Mouse (Mus musculus) thymus, postnatal 25 days (tissue): ENCODE data around the gene Gbf1.
"Not testable (repeated sequence)": the region's sequence is repeated elsewhere in the genome, so short reads cannot be mapped to it uniquely, and the experiment has no call there.

Experiments used
- DNase-seq: peaks from one replicate; pipeline ENCODE4 v3.0.0; 2022

Gbf1 gene

DNA sequence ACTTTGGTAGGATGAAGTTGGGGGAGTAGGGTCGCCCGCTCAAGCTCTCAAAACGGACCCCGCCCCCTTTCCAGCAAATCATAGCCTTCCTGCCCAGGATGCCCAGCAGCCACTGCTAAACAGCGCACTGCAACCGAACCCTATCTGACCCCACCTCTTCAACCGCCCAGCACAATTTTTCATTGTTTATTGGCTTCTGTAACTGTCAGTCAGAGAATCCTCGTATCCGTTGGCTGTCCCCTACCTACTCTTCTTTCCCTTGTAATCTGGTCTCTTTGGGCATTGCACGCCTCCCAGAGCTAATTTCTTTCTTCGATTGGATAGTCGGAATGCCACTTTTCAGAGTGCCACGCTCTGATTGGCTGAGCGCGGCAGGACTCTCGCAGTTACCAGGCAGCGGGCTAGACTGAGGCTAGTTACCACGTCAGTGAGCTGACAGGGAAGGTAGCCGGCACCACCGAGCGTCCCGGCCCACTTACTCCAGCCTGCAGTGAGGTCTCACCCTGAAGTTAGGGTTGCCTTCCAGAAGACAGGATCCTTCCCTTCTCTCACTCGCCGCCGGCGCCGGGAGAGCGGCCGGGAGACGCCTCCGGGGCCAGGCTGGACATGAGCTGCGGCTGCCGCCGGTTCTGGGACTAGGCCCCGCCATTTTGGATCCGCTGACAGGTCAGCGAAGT, at the start of gene Gbf1:
Gene Gbf1 (plus strand): TSS at position 383 of the 677 bp plus-strand sequence.
- DNase-seq, result peak; percentile 91

DNA sequence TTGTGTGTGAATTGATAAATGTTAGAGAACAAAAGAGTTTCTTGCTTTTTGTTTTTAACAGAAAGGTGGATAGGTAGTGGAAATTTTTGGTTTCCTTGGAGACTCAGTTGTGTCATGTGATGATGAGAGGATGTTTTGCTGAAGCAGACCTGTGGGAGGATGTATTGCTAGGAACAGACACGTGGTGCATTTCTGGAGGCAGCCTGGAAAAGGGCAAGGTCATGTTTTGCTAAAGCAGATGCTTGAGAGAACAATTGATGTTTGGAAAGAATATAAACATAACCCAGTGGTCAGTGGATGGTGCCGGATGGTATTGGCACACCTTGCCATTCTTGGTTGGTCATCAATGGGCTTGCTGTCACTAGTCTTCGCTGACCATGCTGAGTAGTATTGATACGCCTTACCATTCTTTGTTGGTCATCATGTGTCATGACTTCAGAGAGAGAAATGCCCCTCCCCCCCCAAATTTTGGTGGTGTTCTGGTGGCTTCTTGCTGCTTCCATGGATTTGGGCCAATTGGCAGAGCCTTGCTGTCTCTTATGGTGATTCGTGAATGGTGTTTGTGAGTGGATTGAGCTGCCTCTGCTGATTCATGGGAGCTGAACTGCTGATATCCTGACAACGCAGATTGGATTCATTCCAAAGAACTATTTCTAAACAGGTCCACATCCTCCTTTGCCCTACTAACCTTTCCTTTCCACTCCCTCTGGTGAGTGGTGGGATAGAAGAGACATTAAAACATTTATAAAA, 48.7 kb upstream of the Gbf1 start:
- no peak for DNase-seq

DNA sequence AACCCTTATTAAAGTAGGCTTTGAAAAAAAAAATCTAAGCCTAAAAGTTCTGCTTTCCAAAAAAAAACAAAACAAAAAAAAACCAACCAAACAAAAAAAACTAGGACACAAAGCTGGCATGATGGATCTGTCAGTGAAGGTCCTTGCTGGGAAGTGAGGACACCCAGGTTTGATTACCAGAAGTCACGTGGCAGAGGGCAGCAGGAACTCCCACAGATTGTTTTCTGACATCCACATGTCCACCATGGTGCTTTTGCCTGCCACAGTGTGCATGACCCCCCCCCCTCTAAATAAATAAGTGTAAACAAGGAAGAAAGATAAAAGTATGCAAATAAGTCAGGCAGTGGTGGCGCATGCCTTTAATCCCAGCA, 48.1 kb upstream of the Gbf1 start:
- no peak for DNase-seq

DNA sequence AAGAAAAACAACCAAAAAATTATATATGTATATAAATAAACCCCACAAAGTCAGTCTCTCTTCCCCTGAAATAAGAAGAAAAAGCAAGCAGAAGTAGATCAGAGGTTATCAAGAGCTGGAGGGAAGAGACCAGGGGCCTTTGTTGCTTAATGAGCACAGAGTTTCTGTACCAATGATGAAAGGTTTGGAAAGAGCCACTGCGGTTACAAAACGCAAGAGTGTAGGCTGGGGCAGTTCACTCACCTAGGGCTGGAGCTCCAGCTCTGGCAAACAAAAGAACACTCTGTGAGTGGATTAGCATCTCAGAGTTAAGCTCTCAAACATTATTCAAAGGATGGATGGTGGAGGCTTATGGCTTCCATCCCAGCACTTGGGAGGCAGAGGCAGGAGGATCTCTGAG, 42.1 kb upstream of the Gbf1 start:
- no peak for DNase-seq

DNA sequence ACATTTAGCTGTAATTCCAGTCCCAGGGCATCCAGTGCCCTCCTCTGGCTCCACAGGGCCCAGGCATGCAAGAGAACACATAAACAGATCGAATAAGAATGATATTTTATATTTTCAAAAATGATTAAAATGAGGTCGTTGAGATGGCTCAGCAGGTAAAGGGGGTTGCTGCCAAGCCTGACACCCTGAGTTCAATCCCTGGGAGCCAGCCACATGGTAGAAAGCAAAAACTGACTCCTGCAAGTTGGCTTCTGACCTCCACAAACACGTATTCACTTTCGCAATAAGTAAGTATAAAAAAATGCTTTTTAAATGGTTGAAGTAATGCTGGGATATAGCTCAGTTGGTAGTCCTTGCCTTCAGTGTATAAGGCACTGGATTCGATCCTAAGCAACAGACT, 41.5 kb upstream of the Gbf1 start:
- DNase-seq, result no peak

DNA sequence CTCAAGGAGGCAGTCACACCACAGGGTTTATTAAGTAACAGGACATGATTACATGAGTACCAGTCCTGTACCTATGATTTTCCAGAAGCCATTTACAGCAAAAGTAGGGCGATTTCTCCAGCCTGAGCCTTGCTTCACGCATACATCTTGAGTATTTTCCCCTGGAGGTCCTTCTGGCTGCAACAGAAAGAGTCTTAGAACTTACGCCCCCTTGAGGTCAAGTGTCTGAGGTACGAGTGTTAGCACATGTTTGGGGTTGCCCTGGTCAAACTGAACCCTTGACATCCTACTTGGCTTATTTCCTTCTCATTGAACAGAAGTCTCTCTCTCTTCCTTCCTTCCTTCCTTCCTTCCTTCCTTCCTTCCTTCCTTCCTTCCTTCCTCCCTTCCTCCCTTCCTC, 37.7 kb upstream of the Gbf1 start:
- no peak for DNase-seq

DNA sequence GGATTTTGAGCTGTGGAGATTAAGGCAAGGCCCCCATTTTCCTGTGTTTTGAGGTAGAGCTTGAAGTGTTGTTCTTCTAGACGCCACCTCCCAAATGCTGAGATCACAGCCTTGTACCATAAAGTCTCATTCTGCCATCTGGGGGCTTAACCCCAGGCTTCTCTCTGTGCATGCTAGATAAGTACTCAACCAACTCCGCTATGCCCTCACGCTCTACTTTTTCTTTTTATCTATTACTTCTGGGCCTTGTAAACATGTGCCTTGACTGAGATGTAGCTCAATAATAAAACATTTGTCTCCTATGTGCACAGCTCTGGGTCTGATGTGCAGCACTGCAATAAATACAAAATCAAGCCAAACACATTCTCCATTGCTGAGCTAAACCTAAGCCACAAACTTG, 32.9 kb upstream of the Gbf1 start:
- DNase-seq, result no peak

DNA sequence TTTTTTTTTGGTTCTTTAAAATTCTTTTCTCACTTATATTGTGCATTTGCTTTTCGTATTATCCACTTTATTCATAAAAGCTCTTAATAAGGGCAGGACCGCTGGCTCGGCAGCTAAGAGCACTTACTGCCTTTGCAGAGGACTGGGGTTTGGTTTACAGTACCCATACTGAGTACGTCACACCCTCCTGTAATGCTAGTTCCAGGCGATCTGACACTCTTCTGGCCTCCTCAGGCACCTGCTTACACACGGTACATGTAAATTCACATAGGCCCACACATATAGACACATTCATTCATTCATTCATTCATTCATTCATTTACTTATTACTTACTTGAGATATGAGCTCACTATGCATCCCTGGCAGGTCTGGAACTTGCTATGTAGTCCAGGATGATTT, 31.4 kb upstream of the Gbf1 start:
- no peak for DNase-seq

DNA sequence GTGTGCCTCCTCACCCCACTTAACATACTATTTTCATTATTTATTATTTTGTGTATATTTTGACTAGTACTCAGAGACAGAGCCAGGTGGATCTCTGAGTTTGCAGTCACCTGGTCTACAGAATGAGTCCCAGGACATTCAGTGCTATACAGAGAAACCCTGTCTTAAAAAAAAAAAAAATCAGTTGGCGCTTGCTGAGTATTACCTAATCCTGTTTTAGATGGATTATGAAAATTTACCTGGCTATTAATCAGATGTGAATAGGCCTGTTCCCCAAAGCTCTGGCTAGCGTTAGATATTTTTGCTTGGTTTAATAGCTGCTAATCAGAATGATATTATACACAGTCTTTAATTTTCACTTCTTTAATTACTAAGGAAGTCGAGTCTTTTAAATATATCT, 28.4 kb upstream of the Gbf1 start:
- DNase-seq, result no peak

DNA sequence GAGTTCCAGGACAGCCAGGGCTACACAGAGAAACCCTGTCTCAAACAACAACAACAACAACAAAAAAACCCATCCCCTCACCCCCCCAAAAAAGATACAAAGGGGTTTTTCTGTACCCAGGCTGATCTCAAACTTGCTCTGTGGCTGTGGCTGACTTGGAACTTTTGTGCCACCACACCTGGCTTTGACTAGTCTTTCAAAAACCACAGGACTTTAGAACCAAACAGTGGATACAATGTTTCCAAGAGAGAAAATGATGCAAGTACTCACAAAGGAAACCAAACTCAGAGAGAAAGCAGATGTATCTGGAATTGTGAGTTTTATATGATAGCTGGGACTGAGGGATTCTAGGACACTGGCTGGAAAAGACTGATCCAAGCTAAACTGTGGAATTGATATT, 27.7 kb upstream of the Gbf1 start:
- DNase-seq, result no peak

DNA sequence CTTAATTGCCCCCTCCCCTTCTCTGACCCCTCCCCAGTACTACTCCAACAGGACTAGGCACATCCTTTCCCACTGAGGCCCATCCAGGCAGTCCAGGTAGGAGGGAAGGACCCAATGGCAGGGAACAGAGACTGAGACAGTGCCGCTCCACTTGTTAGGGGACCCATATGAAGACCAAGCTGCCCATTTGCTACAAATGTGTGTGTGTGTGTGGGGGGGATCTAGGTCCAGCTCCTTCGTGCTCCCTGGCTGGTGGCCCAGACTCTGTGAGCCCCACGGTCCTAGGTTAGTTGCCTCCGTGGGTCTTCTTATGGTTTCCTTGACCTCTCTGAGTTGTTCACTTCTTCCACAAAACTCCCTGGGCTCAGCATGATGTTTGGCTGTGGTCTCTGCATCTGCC, 26.0 kb upstream of the Gbf1 start:
- no peak for DNase-seq

DNA sequence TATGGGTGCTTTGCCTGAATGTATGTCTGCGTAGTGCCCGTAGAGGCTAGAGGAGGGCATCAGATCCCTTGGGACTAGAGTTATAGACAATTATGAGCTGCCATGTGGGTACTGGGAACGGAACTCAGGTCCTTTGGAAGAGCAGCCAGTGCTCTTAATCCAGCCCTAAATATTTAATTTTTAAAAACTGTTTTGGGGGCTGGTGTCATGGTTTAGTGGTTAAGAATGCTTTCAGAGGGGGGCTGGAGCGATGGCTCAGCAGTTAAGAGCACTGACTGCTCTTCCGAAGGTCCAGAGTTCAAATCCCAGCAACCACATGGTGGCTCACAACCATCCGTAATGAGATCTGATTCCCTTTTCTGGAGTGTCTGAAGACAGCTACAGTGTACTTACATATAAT, 22.6 kb upstream of the Gbf1 start:
- DNase-seq, result not testable (repeated sequence)

DNA sequence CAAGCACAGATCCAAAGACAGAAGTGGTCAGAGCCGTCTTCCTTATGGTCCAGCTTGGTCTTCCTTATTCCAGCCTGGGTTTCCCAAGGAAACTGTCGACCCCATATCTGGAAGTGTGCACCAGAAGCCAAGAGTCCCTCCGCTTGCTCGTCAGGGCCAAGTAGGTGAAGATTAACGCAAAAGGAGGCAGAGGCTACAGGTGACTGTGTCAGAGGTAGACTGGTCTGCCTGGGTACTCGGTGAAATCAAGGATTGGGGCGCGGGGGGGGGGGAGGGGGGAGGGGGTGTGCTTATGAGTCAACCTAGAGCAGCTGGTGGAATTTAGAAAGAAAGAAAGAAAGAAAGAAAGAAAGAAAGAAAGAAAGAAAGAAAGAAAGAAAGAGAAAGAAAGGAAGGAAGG, 21.0 kb upstream of the Gbf1 start:
- DNase-seq, result no peak

DNA sequence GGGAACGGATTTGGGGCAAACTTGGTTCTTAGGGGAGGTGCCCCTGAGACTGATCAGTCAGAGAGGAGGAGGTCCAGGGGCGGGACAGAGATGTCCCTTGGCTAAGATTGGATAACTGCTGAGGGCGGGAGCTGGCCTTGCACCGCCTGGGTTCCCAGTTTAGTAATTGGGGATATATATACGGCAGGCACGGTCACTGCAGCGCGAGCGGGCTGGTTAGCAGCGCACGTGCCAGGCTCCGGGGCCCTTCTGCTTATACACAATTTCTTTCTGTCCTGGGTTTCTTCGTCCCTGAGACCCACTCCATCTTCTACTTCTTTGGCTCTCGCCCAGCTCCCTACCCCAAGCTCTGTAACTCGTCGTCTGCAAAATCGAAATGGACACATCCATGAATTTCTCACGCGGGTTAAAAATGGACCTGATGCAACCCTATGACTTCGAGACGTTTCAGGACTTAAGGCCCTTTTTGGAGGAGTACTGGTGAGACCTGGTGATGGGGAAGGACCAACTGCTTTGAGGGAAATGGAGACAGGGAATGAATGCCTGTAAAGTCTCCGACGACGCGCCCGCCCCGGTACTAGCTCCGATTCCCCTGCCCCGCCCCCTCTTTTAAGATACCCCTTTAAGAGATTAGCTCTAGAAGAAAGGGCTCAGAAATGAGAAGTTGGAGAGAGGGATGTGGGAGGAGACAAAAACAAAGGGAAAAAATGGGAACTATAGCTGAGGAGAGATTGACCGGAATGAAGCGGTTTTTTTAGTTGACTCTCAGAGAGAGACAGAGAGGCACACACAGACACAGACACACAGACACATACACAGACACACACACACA, 20.4 kb upstream of the Gbf1 start, which contains the start of gene Elovl3:
Gene Elovl3 (plus strand): TSS at position 204 of the 832 bp plus-strand sequence.
- no peak for DNase-seq

DNA sequence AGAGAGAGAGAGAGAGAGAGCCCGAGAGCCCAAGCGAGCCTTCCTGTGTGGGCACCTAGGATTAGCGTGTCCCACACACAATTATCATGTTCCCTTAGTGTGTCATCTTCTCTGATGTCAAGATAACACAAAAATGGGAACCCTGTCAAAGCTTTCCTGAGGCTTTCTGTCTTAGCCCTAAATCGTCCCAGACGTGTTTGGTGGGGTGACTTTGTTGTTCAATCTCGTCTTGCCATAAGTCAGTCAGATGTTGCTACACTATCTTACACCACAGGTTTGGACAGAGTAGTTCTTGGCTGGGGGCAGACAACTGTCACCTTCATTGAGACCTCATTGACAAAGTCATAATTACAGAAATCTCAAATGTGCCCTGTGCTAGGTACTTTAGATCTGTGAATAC, 19.7 kb upstream of the Gbf1 start:
- DNase-seq, result no peak

DNA sequence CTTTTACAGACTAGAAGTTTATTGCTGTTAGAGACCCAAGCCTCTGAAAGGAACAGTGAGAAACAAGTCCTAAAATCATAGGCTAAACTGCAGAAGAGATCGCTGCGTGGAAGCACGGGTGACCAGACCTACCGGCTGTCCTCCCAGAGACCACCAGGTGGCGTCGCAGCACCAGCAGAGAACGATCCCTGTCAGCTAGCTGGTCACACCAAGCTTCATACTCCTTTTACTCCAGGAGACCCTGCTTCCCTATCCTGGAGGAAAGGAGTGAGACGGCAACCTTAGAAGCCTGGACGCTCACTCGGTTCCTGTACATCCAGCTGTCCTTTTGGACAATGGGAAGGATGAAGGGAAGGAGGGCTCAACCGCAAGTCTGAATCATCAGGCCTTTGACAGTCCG, 17.0 kb upstream of the Gbf1 start:
- DNase-seq, result peak; percentile 87

DNA sequence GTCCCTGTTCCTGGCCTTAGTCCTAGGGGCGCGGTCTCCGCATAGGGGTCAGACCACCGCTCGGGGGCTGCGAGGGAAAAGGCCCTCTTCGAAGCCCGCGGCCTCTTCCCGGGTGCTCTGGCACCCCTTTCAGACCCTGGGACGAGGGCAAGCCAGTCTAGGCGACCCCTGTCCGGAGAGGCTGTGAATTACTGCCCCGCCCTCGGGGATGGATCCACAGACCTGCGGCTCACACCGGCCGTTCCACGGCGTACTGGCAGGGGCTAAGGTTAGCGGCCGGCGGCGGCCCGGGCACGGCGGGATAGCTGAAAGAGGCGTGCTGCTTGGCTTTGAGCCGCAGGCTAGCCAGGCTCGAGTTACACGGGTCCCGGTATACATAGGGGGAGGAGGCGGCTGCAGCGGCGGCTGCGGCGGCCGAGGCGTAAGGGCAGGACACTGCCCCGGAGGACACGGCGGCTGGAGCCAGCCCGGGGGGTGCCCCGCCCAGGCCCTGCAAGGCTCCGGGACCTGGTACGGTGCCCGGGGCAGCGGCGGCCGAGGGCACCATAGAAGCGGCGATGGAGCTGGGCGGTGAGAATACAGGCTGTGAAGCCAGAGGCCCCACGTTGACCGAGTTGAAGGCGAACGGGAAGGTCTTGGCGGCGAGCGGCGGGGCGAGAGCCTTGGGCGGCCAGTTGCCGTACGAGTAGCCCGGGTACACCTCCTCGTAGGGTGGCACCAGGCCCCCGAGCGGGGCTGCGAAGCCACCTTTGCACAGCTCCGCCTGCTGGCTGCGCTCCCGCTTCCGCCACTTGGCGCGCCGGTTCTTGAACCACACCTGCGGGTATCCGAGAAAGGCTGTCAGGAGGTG, 16.3 kb upstream of the Gbf1 start:
- DNase-seq, result peak; percentile 89

DNA sequence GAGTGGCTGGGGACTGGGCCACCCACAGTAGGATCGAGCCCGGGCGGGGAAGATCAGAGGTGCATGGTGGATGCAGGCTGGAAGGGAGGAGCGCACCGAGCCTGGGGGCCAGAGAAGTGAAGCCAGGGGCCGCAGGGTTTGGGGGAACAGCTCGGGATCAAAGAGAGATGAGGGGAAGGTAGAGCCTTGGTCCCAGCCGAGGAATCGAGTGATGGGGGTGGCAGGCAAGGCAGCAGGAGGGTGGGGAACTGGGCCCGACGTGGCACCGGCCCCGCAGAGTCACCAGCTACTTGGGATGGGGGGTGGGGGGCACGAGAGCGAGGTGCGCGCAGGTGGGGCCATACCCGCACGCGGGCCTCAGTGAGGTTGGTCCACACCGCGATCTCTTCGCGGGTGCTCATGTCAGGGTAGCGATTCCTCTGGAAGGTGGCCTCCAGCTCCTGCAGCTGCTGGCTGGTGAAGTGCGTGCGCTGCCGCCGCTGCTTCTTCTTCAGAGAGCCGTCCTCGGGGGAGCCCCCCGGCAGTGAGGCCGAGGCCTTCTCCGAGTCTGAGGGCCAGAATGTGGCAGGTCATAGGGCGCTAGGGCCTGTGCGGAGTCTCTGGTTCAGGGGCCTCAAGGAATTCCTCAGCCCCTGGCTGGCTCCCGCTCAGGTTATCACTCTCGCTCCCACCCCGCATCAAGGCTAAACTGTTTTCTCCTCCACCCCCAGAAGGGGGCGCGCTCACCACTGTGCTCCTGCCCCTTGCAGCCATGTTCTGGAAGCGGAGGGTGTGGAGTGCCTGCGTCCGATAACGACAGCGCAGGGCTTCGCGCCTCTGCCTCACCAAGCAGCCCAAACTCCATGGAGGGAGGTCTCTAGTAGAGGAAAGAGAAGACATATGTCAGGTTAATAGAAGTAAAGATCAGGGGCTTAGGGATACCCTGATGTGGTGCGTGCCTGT, 15.4 kb upstream of the Gbf1 start:
- peak; percentile 81 for DNase-seq

DNA sequence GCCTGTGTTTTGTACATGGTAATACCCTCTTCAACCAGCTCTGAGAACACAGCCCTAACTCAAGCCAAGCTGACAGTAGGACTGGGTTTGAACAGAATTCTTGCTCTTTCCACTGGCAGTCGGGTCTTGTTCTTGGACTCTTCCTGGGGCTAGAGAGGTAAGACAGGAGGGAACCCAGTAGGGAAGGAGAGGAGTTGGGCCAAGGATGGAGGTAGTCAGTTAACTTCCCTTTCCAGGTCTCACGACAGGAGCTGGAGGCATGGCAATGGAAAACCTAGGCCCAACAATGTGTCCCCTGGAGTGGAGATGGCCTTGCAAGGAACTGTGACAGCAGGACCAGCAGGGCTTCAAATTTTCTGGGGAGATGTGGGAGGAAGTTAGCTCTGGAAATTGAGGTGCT, 12.0 kb upstream of the Gbf1 start:
- no peak for DNase-seq

DNA sequence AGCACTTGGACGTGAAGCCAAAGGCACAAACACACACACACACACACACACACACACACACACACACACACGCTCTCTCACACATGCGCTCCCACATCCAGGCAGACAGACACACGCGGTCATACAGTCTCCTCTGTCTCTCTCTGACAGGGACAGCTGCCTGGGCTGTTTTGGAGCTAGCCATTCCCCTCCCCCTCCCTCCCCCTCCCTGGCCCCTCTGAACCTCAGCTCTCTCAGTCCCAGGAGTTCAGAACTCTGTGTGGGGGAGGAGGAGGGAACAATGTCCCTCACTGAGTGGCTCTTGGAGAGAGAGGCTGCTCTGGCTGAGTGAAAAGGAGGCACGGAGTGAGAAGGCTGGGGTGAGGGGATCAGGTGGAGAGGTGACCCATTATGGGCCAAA, 11.2 kb upstream of the Gbf1 start:
- DNase-seq, result no peak

DNA sequence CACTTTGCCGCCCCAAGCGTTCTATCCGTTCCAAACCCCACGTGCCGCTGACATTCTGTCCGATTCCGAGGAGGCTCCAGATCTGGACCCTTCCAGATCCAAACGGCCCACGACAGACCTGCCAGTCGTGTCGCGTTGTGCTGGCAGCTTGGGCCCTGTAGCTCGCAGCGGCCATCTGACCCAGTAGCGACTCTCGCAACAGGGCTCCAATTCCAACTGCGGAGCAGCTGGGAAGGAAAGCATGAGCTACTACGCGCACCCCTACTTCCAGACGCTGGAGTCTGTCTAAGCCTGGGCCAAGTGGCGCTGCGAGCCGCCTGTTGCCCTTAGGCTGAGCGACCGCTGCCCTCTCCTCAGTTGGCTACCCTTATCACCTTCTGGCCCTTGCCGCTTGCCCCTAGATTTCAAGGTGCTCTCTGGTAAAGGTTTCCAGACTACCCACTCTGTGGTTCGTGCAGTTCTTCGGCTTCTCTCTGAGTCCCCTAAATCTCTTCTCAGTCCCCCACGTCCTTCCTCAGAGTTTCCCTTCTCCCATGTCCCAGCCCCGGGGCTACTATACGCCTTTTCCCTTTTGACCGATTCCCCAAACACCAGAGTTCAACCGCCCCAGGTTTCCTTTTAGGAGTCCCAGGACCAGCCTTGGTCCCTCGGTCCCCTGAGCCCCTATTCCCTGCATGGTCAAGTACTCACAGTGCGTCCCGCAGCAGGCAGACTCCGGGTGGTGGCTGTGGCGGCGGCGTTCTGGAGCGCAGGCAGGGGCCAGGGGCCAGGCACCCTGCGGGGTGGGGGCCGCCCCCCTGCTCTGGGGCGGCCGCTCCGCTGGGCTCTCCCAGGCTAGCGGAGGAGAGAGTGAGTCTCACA, 4.6 kb upstream of the Gbf1 start, which contains the start of gene Pitx3:
Gene Pitx3 (minus strand): TSS at position 816 of the 861 bp plus-strand sequence.
- no peak for DNase-seq
